Mouse (Mus musculus) spleen, adult 2 months (tissue): ENCODE data around the gene Frg2f1.

Experiments
- CTCF ChIP-seq: fragments of 200-500 bp; IDR thresholded peaks from 2 replicates; pipeline ENCODE4 v1.5.1; 2011; ENCODE audit warnings: mild to moderate bottlenecking, inconsistent platforms; ENCODE audit not compliant: insufficient read depth, insufficient read length, insufficient replicate concordance; ENCODE audit errors: extremely low read depth
- POLR2A ChIP-seq: fragments of 200-500 bp; IDR thresholded peaks from 2 replicates; pipeline ENCODE4 v1.6.1; 2011; ENCODE audit warnings: low read depth, low read length, inconsistent platforms

GRCm38 (mm10) chr4:119574504-119574903 lies 35.2 kb upstream of the Frg2f1 start:
- no peak for TF ChIP-seq CTCF
- no peak for TF ChIP-seq POLR2A
